Comparison of ENCODE assay signal across 21 mouse cellular contexts in the genomic region with DNA sequence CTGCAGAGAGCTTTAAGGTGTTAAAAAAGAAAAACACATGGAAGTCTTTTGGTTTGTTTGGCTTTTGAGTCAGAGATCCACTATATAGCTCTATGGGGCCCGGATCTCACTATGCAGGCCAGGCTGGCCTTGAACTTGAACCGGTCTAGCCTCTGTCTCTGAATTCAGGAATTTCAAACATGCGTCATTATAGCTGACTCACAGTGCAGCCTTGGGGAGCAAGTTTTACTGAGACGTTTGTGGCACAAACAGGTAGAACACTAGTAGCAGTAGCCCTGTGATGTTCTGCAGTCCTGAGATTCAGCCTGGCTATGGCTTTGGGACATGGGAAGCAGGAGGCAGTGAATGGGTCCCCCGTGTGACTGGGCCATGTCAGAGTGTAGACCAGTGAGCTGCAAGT.
"Had no signal": no experiment of that assay in that cellular context is flagged by ENCODE, and none has a peak within 500 bp of the region (broad histone marks: within the 10 kb centered on the region; RNA-seq: fewer than 3 reads in every experiment).

No protein-coding gene starts in this region.

- H3K27me3 ChIP-seq: limb, embryonic 13.5 days; liver, embryonic 12.5 days; lung, embryonic 15.5 days; neural tube, embryonic 12.5 days had no signal

- DNase-seq: kidney, adult 2 months; kidney, postnatal 10 days; kidney, postnatal 36 days; liver; lung, adult 18-20 months; lung, postnatal 10 days; lung, postnatal 36 days; midbrain, embryonic 14.5 days; right cerebral cortex, postnatal 4 days; thymus, adult 2 months; thymus, postnatal 14 days; thymus, postnatal 4 days had no signal

- H3K9me3 ChIP-seq: limb, embryonic 10.5 days; limb, embryonic 13.5 days; liver, embryonic 12.5 days; liver, embryonic 15.5 days; lung, embryonic 15.5 days had no signal

- H3K9ac ChIP-seq: limb, embryonic 13.5 days; liver, embryonic 12.5 days; liver, embryonic 15.5 days; lung, embryonic 15.5 days; neural tube, embryonic 12.5 days had no signal

- H3K4me1 ChIP-seq: limb, embryonic 10.5 days; limb, embryonic 13.5 days; liver, embryonic 12.5 days; liver, embryonic 15.5 days; lung, embryonic 15.5 days; megakaryocyte, embryonic 14.5 days; midbrain, embryonic 10.5 days; neural tube, embryonic 12.5 days had no signal

- H3K36me3 ChIP-seq: limb, embryonic 10.5 days; limb, embryonic 13.5 days; liver, embryonic 12.5 days; liver, embryonic 15.5 days; lung, embryonic 15.5 days; neural tube, embryonic 12.5 days had no signal

- H3K4me3 ChIP-seq: limb, embryonic 10.5 days; limb, embryonic 13.5 days; liver, embryonic 12.5 days; liver, embryonic 15.5 days; lung, embryonic 15.5 days; megakaryocyte, embryonic 14.5 days; midbrain, embryonic 10.5 days; neural tube, embryonic 12.5 days had no signal

- H3K27ac ChIP-seq: limb, embryonic 10.5 days; limb, embryonic 13.5 days; liver, embryonic 12.5 days; liver, embryonic 15.5 days; lung, embryonic 15.5 days; midbrain, embryonic 10.5 days; neural tube, embryonic 12.5 days; stomach, postnatal 0 days had no signal

- ATAC-seq: liver, embryonic 12.5 days had no signal

- H3K4me2 ChIP-seq: limb, embryonic 13.5 days; liver, embryonic 12.5 days; liver, embryonic 15.5 days; lung, embryonic 15.5 days; neural tube, embryonic 12.5 days had no signal
